Mouse (Mus musculus): Measurements from ENCODE around the gene Majin. TPM values are rescaled to one million over a fixed set of nuclear protein-coding genes. Genes with fewer than 3 reads are reported as not detected.

Gene Majin
- polyA plus RNA-seq (2012; rRNA removed): 0.15 and 0.30 TPM in 2 replicates

DNA sequence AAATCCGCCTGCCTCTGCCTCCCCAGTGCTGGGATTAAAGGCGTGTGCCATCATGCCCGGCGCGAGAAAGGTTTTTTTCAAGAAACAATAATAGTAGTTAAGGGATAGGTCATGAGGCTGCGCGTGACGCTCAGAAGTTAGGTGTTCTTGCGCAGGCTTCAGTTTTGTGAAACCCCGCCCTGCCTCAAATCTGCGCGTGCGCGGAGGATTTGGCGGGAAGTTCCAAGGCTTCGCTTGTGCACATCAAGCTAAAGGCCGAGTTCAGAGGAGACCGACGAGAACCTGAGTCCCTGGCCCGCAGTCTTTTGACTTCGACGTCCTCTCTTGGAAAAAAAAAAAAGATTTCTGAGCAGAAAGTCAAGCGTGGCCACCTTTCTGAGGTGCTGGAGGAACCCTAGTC lies at the start of gene Majin:
Gene Majin (plus strand): TSS at position 258 of the 400 bp plus-strand sequence.
- TF ChIP-seq CTCF (IDR thresholded peaks at IDR 0.05; ENCODE audit: extremely low read depth, insufficient read depth, insufficient read length, insufficient replicate concordance): no peak
- no peak for TF ChIP-seq POLR2A (IDR thresholded peaks at IDR 0.05; ENCODE audit: low read depth, low read length)
- WGBS: 89% methylated on average over 23 of the region's 23 CpGs
- Histone ChIP-seq H3K4me3 (ENCODE audit: extremely low read depth, insufficient read depth, insufficient read length) (no peak within 1 kb of the TSS), H3K27me3 (ENCODE audit: control insufficient read depth, insufficient read depth, low read length) (no peaks in the 10 kb centered on the region), H3K4me1 (ENCODE audit: control insufficient read depth, insufficient read depth, insufficient read length) (no peaks in the 10 kb centered on the region), H3K36me3 (ENCODE audit: control insufficient read depth, insufficient read depth, low read length) (no peaks in the 10 kb centered on the region), H3K27ac (ENCODE audit: insufficient read depth, low read length) (no peak within 1 kb of the TSS)
- no peak for DNase-seq (ENCODE audit: low read depth in 1 of 2, low spot score in 2 of 2)

DNA sequence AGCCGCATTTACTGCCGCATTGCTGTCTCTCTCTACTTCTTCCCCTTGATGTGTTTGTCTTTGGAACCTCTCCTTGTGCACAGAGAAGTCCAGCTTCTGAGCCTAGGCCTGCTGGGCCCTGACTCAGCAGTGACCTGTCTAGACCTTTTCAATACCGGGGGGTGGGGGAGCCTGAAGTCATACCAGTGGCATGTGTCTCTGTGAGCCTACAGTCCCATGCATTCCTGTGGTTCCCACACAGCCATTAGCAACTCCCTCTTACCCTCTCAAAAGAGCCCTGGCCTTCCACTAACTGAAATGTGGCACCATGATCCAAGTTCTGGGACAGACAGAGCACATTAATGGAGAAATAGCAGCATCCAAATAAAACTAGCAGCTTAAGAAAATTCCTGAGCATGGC lies 47.8 kb upstream of the Majin start:
- H3K36me3 ChIP-seq (ENCODE audit: control insufficient read depth, insufficient read depth, low read length): no peaks in the 10 kb centered on the region; the same call in 1 of the 2 replicates
- DNase-seq (ENCODE audit: low read depth in 1 of 2, low spot score in 2 of 2): no peak
- H3K4me1 ChIP-seq (ENCODE audit: control insufficient read depth, insufficient read depth, insufficient read length): no peaks in the 10 kb centered on the region
- 92% methylated on average over 3 of the region's 3 CpGs for WGBS
- no peak for TF ChIP-seq POLR2A (IDR thresholded peaks at IDR 0.05; ENCODE audit: low read depth, low read length)
- no peak for TF ChIP-seq CTCF (IDR thresholded peaks at IDR 0.05; ENCODE audit: extremely low read depth, insufficient read depth, insufficient read length, insufficient replicate concordance)
- no peaks in the 10 kb centered on the region for H3K27me3 ChIP-seq (ENCODE audit: control insufficient read depth, insufficient read depth, low read length)
- no peak overlapping the region for H3K4me3 ChIP-seq (ENCODE audit: extremely low read depth, insufficient read depth, insufficient read length)
- no peak overlapping the region for H3K27ac ChIP-seq (ENCODE audit: insufficient read depth, low read length)

DNA sequence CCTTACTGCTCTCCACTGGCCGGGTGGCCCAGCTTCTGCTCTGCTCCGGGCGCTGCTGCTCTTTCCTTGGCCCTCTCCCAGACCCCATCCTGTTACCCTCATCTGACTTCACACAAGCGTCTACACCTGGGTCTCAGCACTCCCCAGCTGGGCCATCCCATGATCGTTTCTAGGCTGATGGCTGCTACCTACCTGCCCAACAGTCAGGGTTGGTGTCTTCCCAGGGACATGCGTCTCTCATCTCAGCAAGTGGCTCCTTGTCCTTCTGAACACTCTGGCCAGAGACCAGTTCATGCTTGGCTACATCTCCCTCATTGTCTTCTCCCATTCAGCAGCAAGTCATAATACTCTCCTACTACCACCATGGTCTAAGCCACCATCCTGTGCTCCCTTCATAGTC lies 44.5 kb upstream of the Majin start:
- H3K27ac ChIP-seq (ENCODE audit: insufficient read depth, low read length): no peak overlapping the region
- no peaks in the 10 kb centered on the region; the same call in 1 of the 2 replicates for H3K36me3 ChIP-seq (ENCODE audit: control insufficient read depth, insufficient read depth, low read length)
- WGBS: 91% methylated on average over 6 of the region's 6 CpGs
- no peak for DNase-seq (ENCODE audit: low read depth in 1 of 2, low spot score in 2 of 2)
- no peaks in the 10 kb centered on the region for H3K4me1 ChIP-seq (ENCODE audit: control insufficient read depth, insufficient read depth, insufficient read length)
- no peak overlapping the region for H3K4me3 ChIP-seq (ENCODE audit: extremely low read depth, insufficient read depth, insufficient read length)
- no peak for TF ChIP-seq POLR2A (IDR thresholded peaks at IDR 0.05; ENCODE audit: low read depth, low read length)
- TF ChIP-seq CTCF (IDR thresholded peaks at IDR 0.05; ENCODE audit: extremely low read depth, insufficient read depth, insufficient read length, insufficient replicate concordance): no peak
- no peaks in the 10 kb centered on the region for H3K27me3 ChIP-seq (ENCODE audit: control insufficient read depth, insufficient read depth, low read length)

DNA sequence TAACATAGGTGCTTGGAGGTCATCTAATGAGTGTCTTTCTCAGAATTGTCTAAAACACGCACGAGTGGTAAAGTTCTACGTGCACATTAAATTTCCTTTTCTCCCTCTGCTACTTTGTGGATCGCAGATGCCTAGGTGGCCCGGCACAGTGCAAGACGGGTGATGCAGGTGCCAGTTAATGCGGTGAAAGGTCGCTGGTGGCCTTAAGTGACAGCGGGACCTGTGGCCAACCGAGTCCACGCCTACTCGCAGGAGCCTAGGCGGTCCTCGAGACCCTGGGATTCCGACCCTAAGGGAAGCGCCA lies 43.9 kb upstream of the Majin start:
- TF ChIP-seq CTCF (IDR thresholded peaks at IDR 0.05; ENCODE audit: extremely low read depth, insufficient read depth, insufficient read length, insufficient replicate concordance): no peak
- no peak for TF ChIP-seq POLR2A (IDR thresholded peaks at IDR 0.05; ENCODE audit: low read depth, low read length)
- 1% methylated on average over 16 of the region's 16 CpGs for WGBS
- Histone ChIP-seq H3K4me1 (ENCODE audit: control insufficient read depth, insufficient read depth, insufficient read length) (no peaks in the 10 kb centered on the region), H3K4me3 (ENCODE audit: extremely low read depth, insufficient read depth, insufficient read length) (peak overlapping the region; percentile 96), H3K27me3 (ENCODE audit: control insufficient read depth, insufficient read depth, low read length) (no peaks in the 10 kb centered on the region), H3K36me3 (ENCODE audit: control insufficient read depth, insufficient read depth, low read length) (no peaks in the 10 kb centered on the region; the same call in 1 of the 2 replicates), H3K27ac (ENCODE audit: insufficient read depth, low read length) (peak overlapping the region; percentile 97)
- no peak for DNase-seq (ENCODE audit: low read depth in 1 of 2, low spot score in 2 of 2)

DNA sequence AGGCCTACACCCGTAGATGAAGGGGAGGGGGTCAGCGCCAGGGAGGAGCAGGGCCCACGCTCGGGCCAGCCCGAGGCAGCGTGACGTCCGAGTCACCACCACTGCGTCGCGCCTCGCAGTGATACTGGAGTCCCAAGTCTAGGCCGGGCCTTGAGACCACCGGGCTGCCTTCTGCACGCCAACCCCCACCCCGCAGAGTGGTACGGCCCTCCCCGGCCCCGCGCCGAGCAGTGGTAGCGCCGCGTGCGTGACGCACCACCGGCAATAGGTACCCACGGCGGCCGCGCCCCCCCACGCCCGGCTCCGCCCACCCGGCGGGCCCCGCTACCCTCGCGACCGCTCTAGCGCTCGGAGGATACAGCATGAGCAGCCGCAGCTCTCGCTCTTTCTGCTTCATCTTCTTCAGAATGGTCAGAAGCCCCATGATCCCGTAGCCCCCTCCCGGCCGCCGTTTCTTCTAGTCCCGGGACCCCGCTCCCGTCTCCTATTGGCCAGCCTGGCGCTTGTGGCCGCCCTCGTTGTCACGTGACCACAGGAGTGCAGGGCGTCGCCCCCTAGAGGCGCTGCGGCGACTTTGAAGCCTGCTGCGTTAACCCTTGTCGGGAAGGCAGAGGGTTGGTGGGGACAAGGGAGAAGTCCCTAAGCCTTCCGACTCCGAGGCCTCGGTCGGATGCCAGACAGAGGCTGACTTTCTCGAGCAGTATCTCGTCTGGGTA lies 43.4 kb upstream of the Majin start, which contains the start of gene Batf2:
Gene Batf2 (plus strand): TSS at position 306 of the 716 bp plus-strand sequence.
- no peaks in the 10 kb centered on the region for H3K27me3 ChIP-seq (ENCODE audit: control insufficient read depth, insufficient read depth, low read length)
- no peaks in the 10 kb centered on the region for H3K4me1 ChIP-seq (ENCODE audit: control insufficient read depth, insufficient read depth, insufficient read length)
- H3K4me3 ChIP-seq (ENCODE audit: extremely low read depth, insufficient read depth, insufficient read length): peak within 1 kb of the TSS; percentile 96
- H3K27ac ChIP-seq (ENCODE audit: insufficient read depth, low read length): peak within 1 kb of the TSS; percentile 97
- DNase-seq (ENCODE audit: low read depth in 1 of 2, low spot score in 2 of 2): peak; percentile 85 to 91
- WGBS: 1% methylated on average over 63 of the region's 68 CpGs
- TF ChIP-seq POLR2A (IDR thresholded peaks at IDR 0.05; ENCODE audit: low read depth, low read length) (peak; percentile 11; the same call in 1 of the 2 replicates), CTCF (IDR thresholded peaks at IDR 0.05; ENCODE audit: extremely low read depth, insufficient read depth, insufficient read length, insufficient replicate concordance) (peak; percentile 79)
- H3K36me3 ChIP-seq (ENCODE audit: control insufficient read depth, insufficient read depth, low read length): no peaks in the 10 kb centered on the region; the same call in 1 of the 2 replicates

DNA sequence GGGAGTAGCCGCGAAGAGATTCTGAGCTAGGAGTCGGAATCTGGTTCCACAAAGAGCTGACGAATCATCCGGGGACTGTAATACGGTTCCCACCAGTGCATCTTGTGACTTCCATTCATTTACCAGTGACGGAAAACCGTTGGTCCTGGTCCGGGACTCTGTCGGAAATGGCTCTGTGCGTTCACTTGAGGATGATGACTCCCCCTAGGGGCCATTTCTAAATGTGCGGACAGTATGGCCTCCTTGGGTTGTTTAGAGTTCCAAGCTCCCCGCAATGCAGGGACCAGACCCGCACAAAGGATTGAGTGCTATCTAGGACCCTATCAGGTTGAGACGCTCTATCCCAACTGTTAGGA lies 42.8 kb upstream of the Majin start, which contains the start of gene Arl2:
Gene Arl2 (minus strand): TSS at position 155 of the 356 bp plus-strand sequence.
- peak within 1 kb of the TSS; percentile 97 for H3K27ac ChIP-seq (ENCODE audit: insufficient read depth, low read length)
- H3K27me3 ChIP-seq (ENCODE audit: control insufficient read depth, insufficient read depth, low read length): no peaks in the 10 kb centered on the region
- peak; percentile 70 to 82 for DNase-seq (ENCODE audit: low read depth in 1 of 2, low spot score in 2 of 2)
- 2% methylated on average over 15 of the region's 15 CpGs for WGBS
- H3K4me3 ChIP-seq (ENCODE audit: extremely low read depth, insufficient read depth, insufficient read length): peak within 1 kb of the TSS; percentile 96
- no peak for TF ChIP-seq POLR2A (IDR thresholded peaks at IDR 0.05; ENCODE audit: low read depth, low read length)
- peak; percentile 45; the same call in 1 of the 2 replicates for TF ChIP-seq CTCF (IDR thresholded peaks at IDR 0.05; ENCODE audit: extremely low read depth, insufficient read depth, insufficient read length, insufficient replicate concordance)
- H3K4me1 ChIP-seq (ENCODE audit: control insufficient read depth, insufficient read depth, insufficient read length): no peaks in the 10 kb centered on the region
- no peaks in the 10 kb centered on the region; the same call in 1 of the 2 replicates for H3K36me3 ChIP-seq (ENCODE audit: control insufficient read depth, insufficient read depth, low read length)

DNA sequence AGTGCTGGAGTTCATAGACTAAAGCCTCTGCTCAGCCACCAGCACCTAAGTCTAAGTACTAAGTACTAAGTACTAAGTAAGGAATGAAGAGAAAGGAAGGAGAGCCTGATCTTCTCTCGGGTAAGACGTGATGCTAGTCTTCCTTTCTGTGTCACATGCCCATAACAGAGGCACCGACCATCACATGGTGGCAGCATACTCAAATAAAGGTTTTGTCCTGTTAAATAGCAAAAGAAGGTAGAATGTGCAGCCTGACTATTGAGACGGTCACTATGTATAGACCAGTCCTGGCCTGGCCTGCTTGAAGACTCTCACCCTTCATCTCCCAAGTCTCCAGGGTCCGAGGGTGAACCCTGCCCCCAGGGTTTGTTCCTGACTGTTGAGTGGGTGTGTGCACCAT lies 39.3 kb upstream of the Majin start:
- TF ChIP-seq CTCF (IDR thresholded peaks at IDR 0.05; ENCODE audit: extremely low read depth, insufficient read depth, insufficient read length, insufficient replicate concordance) (no peak), POLR2A (IDR thresholded peaks at IDR 0.05; ENCODE audit: low read depth, low read length) (no peak)
- H3K4me3 ChIP-seq (ENCODE audit: extremely low read depth, insufficient read depth, insufficient read length): no peak overlapping the region
- 73% methylated on average over 5 of the region's 5 CpGs for whole genome bisulfite sequencing
- no peaks in the 10 kb centered on the region for H3K27me3 ChIP-seq (ENCODE audit: control insufficient read depth, insufficient read depth, low read length)
- no peak for DNase-seq (ENCODE audit: low read depth in 1 of 2, low spot score in 2 of 2)
- H3K4me1 ChIP-seq (ENCODE audit: control insufficient read depth, insufficient read depth, insufficient read length): no peaks in the 10 kb centered on the region
- H3K36me3 ChIP-seq (ENCODE audit: control insufficient read depth, insufficient read depth, low read length): no peaks in the 10 kb centered on the region
- no peak overlapping the region for H3K27ac ChIP-seq (ENCODE audit: insufficient read depth, low read length)

Data from spleen, adult 2 months (tissue).